Mouse (Mus musculus): ENCODE results near the gene Gadd45b.

DNA sequence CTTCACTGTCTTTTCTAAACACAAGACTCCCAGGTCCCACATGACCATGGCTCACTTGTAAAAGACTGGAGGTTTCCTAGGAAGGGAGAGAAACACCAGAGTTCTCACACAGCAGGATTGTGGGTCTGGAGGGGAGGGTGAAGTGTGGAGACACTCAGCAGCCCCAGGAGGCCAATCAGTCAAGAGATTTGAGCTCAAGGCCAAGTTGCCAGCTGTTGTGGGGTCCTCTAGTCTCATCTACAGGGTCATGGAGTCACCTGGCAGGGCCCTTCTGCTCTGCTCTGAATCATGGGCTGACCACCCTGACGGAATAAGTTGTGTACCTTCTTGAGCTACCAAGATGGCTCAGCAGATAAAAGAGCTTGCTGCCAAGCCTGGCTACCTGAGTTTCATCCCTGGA lies 43.8 kb downstream of the Gadd45b start:
- TF ChIP-seq CTCF (IDR thresholded peaks at IDR 0.05; ENCODE audit: control insufficient read depth, insufficient read depth, insufficient replicate concordance, low read depth, low read length), result no peak
- TF ChIP-seq POLR2A (IDR thresholded peaks at IDR 0.05; ENCODE audit: control insufficient read depth, low read depth, low read length), result no peak

Measured in testis, adult 2 months (tissue).